Mouse (Mus musculus) splenic B cell, adult 2 months (primary cell): ENCODE measurements around the gene Riox2.
A peak's percentile ranks its signal among the peaks of the same experiment; 100 is the strongest.
"Not testable (repeated sequence)": the region's sequence is repeated elsewhere in the genome, so short reads cannot be mapped to it uniquely, and the experiment has no call there.

Experiments used
- DNase-seq: peaks from one replicate; pipeline ENCODE4 v3.0.0-alpha.2; 2011; ENCODE audit warnings: low read depth, low spot score
- H3K27me3 ChIP-seq: 2 replicates; pipeline ENCODE4 v1.6.1; 2012; ENCODE audit warnings: mild to moderate bottlenecking, low read length, moderate library complexity, mixed read lengths; ENCODE audit not compliant: control insufficient read depth, poor library complexity, insufficient read depth, severe bottlenecking
- H3K36me3 ChIP-seq: 2 replicates; pipeline ENCODE4 v1.6.1; 2012; ENCODE audit warnings: mild to moderate bottlenecking, low read length, moderate library complexity, mixed read lengths; ENCODE audit not compliant: control insufficient read depth, poor library complexity, insufficient read depth, severe bottlenecking

The Riox2 gene

GRCm38 (mm10) chr16:59471637-59472278, at the start of gene Riox2:
Gene Riox2, plus strand, starts transcription at chr16:59471775.
- DNase-seq, result peak; percentile 87
- Histone ChIP-seq H3K27me3 (no peaks in the 10 kb centered on the region), H3K36me3 (no peaks in the 10 kb centered on the region)

- no peak for DNase-seq
- Histone ChIP-seq H3K36me3 (no peaks in the 10 kb centered on the region), H3K27me3 (no peaks in the 10 kb centered on the region)
Observed at GRCm38 (mm10) chr16:59427960-59428359, 43.6 kb upstream of the Riox2 start.

- no peaks in the 10 kb centered on the region for H3K27me3 ChIP-seq
- no peak for DNase-seq
- H3K36me3 ChIP-seq, result no peaks in the 10 kb centered on the region
Observed at GRCm38 (mm10) chr16:59433181-59433580, 38.4 kb upstream of the Riox2 start.

GRCm38 (mm10) chr16:59444880-59445559, 26.6 kb upstream of the Riox2 start:
- no peaks in the 10 kb centered on the region for H3K36me3 ChIP-seq
- DNase-seq, result no peak
- no peaks in the 10 kb centered on the region for H3K27me3 ChIP-seq

GRCm38 (mm10) chr16:59448181-59448580, 23.4 kb upstream of the Riox2 start:
- H3K36me3 ChIP-seq, result no peaks in the 10 kb centered on the region
- no peak for DNase-seq
- H3K27me3 ChIP-seq, result no peaks in the 10 kb centered on the region

GRCm38 (mm10) chr16:59449092-59449491, 22.5 kb upstream of the Riox2 start:
- Histone ChIP-seq H3K36me3 (no peaks in the 10 kb centered on the region), H3K27me3 (no peaks in the 10 kb centered on the region)
- peak; percentile 39 for DNase-seq

- Histone ChIP-seq H3K27me3 (no peaks in the 10 kb centered on the region), H3K36me3 (no peaks in the 10 kb centered on the region)
- DNase-seq, result peak; percentile 60
Observed at GRCm38 (mm10) chr16:59451813-59452212, 19.8 kb upstream of the Riox2 start.

- H3K36me3 ChIP-seq, DNase-seq, H3K27me3 ChIP-seq: not testable (repeated sequence)
Observed at GRCm38 (mm10) chr16:59459259-59459861, 12.2 kb upstream of the Riox2 start.

- Histone ChIP-seq H3K27me3 (no peaks in the 10 kb centered on the region), H3K36me3 (no peaks in the 10 kb centered on the region)
- no peak for DNase-seq
Observed at GRCm38 (mm10) chr16:59463567-59463966, 8.0 kb upstream of the Riox2 start.

- H3K27me3 ChIP-seq, result no peaks in the 10 kb centered on the region
- DNase-seq, result no peak
- no peaks in the 10 kb centered on the region for H3K36me3 ChIP-seq
Observed at GRCm38 (mm10) chr16:59463973-59464372, 7.6 kb upstream of the Riox2 start.

GRCm38 (mm10) chr16:59469846-59470245, 1.7 kb upstream of the Riox2 start:
- H3K27me3 ChIP-seq, result no peaks in the 10 kb centered on the region
- no peak for DNase-seq
- no peaks in the 10 kb centered on the region for H3K36me3 ChIP-seq

- DNase-seq, result no peak
Observed at GRCm38 (mm10) chr16:59472546-59472945, 971 bp downstream of the Riox2 start.

GRCm38 (mm10) chr16:59474788-59475187, 3.2 kb downstream of the Riox2 start:
- DNase-seq, result peak; percentile 74

More at GRCm38 (mm10) chr16:59472546-59472945, 971 bp downstream of the Riox2 start:
- no peaks in the 10 kb centered on the region for H3K27me3 ChIP-seq
- H3K36me3 ChIP-seq, result no peaks in the 10 kb centered on the region

GRCm38 (mm10) chr16:59477955-59478354, 6.4 kb downstream of the Riox2 start:
- no peaks in the 10 kb centered on the region for H3K27me3 ChIP-seq
- H3K36me3 ChIP-seq, result peaks cover 4% of the 10 kb centered on the region
- DNase-seq, result no peak

More at GRCm38 (mm10) chr16:59474788-59475187, 3.2 kb downstream of the Riox2 start:
- Histone ChIP-seq H3K36me3 (no peaks in the 10 kb centered on the region), H3K27me3 (no peaks in the 10 kb centered on the region)

- no peak for DNase-seq
- no peaks in the 10 kb centered on the region for H3K27me3 ChIP-seq
- H3K36me3 ChIP-seq, result peaks cover 27% of the 10 kb centered on the region
Observed at GRCm38 (mm10) chr16:59487239-59487638, 15.7 kb downstream of the Riox2 start.
